Mouse (Mus musculus) gastrocnemius, adult 8-10 months (tissue): Measurements from ENCODE around the gene Arhgef17. TPM values are rescaled to one million over a fixed set of nuclear protein-coding genes. Genes with fewer than 3 reads are reported as not detected.
A peak's percentile ranks its signal among the peaks of the same experiment; 100 is the strongest.

Experiments
- DNase-seq, 2 experiments: peaks; one replicate each; pipeline ENCODE4 v3.0.0; 2022; ENCODE audit warnings: low spot score in 2 of 2
- total RNA-seq, 4 experiments: library from RNA; stranded (reverse); gene quantifications; 2 replicates each; pipeline ENCODE4 v1.2.4; 2022

The Arhgef17 gene
- total RNA-seq, result 10 to 100 TPM; 33.5 to 44.3 (median 38.1) TPM

DNA sequence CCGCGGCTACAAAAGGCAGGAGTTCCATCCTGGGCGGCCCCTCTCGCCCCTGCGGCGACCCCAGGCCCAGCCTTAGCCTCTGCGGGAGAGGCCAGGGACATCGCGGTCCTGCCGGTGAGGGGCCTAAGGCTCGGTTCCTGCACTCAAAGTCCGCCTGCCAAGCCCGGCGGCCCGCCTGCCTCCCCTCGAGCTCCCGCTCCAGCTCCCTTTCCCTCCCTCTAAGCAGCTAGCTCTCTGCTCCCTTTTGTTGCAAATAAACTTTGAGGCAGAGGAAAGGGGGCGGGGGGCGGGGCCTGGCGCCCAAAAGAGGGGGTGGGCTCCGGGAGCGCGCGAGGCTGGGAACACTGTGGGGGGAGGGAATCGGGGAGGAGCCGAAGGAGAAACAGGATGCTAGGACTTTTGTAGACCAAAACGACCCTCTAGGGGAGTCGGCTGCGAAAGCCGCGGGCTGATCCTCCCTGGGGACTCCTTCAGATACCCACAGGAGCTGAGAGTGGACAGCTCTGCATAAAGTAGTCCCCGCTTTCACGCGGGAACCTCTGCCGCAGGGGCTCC lies at the start of gene Arhgef17:
TSS of gene Arhgef17 (minus strand) at position 182 of the 555 bp plus-strand sequence.
- no peak for DNase-seq

DNA sequence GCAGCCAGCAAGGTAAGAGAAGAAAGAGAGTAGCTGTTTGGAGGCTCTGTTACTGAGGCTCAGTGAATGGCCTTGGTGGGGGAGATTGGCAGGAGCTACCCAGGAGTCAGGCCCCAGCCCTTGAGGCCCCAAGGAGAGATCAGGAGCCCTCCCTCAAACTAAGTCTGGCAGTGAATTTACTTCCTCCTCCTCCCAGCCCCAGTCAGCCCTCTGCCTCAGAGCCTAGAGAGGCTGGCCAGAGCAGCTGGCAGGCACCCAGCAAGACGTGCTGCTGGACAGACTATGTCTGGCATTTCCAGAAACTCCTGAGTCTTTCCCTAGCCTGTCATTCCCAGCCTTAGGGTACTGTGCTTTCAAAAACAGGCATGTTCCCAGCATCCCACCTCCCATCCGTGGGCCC lies 47.3 kb upstream of the Arhgef17 start:
- peak in 1 of 2 experiments; percentile 46 for DNase-seq

DNA sequence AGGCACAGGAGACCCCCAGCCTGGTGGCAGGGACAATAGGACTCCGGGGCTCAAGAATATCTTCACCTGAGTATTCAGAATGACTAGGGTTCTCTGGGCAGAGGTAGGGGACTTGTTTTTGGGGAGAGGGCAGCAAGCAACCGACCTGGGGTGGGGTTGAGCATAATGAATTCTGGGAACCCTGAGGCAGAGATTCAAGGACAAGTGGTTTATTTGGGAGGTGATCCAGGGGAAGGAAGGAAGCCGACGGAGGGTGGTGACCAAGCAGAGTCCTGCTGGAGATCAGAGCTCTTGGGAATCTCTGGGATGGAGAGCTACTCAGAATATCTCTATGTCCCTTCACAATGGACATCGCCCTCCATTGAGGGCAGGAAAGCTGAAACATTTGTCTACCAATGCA lies 46.3 kb upstream of the Arhgef17 start:
- no peak for DNase-seq

DNA sequence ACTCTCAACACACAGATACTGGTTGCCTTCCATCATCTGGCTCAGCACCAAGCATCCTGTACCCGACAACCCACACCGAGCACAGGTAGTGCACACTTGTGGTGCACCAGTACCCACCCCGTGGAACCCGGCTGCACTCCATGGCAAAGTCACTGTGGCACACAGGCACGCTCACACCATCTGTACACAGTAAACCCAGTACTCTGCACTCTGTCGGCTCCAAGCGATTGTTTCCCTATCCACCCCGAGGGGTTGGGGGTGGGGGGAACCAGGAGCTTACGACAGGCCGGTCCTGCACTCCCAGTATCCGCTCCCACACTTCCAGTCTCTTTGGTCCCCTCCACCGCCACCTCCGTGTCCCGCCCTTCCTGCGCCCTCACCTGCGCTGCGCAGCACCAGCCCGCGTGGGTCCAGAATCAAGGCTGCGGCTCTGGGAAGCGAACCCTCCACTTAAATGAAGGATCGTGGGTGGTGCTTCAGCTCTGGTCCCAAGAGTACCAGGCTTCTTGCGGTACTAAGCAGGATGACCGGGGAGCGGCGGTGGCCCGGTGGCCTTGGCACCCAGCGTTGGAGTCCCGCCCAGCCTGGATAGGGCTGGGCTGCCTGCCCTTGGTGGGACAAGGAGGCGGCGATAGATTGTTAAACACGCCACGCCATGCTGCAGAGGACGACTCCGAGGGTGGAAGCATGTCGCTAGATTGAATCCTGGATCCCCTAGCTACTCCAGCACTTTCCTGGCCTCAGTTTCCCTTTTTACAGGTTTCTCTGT lies 42.4 kb upstream of the Arhgef17 start, which contains the start of gene P2ry6:
TSS of gene P2ry6 (minus strand) at position 515 of the 769 bp plus-strand sequence.
- no peak for DNase-seq

DNA sequence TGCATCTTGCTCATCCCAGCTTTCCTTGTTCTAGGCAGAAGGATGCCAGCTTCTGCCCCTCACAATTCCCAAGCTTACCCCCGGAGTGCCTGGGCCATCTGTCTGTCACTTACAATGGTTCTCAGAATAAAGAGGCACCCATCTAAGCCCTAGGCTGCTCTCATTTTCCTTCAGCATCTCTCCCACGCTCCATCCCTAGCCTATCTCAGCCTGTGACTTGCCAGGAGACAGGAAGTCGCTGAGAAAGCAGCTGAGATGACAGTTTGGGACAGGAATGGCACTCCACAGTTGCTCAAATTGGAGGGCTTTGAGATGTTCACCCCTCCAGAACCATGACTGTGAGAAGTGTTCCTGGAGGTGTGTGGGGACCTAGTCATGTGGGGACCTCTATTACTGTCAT lies 41.0 kb upstream of the Arhgef17 start:
- no peak for DNase-seq

DNA sequence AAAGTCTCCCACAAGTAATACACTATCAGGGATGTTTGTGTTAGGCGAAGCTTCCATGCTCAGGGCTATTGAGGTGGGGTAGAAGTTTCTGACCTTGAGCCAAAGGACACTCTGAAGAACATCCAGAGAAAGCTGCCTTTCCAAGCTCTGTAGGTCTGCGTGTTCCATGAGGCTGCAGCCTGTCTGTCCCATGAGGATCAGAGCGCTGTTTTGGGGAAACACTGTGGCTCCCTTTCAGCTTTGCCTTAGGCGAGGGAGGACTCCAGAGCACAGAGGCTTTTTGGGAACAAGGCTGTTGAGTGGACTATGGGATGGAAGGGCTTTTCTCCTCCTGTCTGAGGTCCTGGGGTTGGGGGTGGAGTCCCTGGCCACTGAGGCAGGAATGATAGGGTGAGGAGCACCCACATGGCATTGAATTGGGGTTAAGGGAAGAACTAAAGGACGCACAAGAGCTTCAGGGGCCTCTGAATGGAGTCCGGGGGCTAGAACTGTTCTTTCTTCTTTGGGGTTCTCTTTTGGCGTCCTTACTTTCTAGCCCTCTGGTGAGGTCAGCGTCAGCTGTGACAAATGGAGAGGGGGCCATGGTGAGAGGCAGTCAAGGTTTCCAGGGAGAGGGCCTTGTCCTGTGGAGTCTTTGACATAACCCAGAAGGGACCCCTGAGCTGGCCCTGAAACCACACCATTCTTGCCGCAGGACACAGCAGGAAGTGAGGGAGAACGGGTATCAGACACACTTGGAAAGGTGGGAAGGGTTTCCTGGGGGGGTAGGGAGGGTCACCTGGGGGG lies 37.2 kb upstream of the Arhgef17 start:
- DNase-seq, result no peak

DNA sequence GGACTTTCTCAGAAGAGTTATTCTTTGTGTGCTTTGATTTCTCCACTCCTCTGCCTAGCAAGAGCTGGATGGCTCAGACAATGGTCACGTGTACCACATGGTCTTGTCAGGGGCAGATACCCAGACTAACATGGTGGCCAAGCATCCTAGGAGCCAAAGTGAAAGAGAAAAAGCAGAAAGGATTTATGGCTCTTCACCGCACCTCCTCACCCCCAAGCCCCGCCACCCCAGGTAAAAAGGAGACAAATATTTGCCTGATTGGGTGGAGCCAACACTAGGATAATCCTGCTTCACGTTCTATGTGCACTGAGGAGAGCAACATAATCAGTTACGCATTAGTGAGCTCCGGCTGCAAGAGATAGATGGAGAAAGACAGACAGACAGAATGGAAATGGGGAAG lies 36.5 kb upstream of the Arhgef17 start:
- DNase-seq, result no peak

DNA sequence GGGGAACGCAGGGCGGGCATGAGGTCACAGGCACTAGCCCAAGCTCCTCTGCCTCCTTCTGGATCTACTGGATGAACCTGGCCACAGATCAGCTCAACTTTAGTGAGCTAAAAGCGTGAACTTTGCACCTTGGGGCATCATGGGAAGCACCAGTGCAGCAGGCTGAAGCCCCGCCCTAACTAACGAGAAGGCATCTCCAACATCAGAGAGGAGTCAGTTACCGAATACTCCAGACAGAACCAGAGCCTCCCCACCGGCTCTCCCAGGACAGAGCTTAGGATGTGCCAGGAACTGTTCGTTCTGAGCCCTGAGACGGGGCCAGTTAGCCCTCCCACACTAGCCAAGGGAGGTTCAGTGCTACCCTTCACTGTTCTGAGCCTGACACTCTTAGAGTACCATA lies 35.9 kb upstream of the Arhgef17 start:
- DNase-seq, result peak in 1 of 2 experiments; percentile 45

DNA sequence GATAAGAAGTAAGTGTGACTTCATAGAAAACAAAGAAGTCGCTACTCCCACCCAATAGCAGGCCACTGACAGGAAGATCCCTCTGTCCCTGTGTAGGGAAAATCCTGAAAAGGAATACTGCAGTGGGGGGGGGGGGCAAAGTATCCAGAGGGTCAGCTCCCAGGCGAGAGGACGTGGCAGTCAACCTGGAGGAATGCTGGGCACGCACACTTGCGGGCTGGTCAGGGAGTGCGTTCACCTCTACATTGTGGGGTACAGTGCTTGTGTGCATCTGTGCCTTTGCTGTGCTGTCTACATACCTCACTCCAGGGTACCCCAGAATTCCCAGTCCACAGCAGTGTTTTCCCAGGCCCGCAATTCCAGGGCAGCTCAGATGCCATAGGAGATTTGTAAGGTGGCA lies 34.1 kb upstream of the Arhgef17 start:
- DNase-seq, result no peak

DNA sequence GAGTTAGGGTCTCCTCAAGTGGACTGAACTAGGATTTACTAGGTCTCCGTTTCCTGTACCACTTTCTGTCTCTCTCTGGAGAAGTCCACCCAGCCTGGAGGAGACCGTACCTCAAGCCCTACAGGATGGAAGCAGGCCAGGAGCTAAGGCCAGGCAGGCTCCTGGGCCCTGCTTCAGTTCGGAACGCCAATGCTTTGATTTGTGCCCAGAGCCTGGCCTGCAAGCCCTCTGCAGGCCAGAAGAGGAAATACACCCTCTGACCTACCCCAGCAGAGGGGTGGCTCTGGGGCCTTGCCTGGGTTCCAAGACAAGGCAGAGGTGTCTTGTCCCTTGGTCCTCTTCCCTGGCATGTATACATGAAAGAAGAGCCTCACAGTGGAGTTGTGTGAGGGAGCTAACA lies 33.2 kb upstream of the Arhgef17 start:
- no peak for DNase-seq

DNA sequence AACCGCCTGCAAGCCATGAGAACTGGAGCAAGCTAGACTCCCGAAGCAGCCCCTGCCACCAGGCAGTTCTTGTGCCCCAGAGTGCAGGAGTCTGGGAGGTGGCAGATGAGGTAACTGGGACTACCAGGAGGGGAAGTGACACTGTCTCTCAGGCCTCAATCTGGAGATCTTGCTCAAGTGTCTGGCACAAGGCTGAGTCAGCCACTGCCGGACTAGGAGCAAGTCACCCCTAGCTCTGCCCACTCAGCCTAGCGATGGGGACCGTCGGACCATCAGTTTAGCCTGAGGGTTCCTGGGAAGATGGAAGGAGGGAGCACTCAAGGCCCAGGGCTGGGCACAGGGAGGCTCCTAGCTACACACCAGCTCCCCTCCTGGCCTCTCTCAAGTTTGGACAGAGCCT lies 32.3 kb upstream of the Arhgef17 start:
- DNase-seq, result no peak

DNA sequence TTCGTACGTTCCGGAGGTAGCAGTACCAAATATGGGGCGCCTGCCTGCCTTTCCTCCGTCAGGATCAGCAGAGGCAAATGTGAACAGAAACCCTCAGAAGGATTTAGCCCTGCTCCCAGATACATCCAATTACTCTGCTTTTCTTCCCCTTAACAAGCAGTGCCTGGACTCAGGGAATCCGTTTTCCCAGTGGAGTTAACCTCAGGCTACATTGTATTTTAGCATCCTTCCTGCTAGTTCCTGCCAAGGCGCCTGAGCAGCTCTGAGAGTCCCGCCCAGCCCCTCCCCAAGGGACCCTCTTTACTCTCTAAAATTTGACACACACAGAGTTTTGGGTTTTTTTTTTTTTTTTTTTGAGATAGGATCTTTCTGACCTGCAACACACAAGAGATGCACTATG lies 31.5 kb upstream of the Arhgef17 start:
- no peak for DNase-seq

DNA sequence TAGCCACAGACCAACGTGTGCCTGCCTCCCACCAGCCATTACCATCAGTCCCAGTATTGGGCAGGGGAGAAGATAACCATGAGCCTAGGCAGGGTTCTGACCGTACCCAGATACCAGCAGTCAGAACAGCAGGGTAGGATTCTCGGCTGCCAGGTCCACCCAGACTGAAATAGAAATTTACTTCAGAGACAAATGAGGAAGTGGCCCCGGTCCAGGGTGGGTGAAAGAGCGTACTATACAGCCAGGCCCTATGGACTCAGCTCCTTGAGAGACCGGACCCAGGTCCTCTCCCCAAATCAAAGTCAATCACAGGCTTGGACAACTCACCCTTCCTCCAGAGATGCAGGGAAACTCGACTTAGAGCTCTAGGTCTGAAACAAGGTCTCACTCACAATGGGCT lies 29.2 kb upstream of the Arhgef17 start:
- no peak for DNase-seq

DNA sequence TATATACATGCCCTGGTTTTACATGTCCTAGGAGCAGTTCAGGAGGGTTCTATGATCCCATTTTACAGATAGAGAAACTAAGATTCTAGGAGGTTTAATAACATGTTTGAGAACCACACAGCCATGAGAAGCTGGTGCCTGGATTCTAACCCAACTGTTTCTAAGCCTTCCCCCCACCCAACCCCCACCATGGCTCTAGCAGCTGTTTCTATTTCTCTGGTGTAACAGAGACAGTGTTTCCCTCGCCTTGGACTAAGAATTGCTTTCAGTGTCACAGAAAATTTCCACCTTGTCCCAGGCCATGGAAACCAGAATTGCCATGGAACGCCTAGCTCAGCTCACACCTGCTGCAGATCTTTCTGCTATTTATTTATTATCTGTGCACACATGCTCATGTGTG lies 28.6 kb upstream of the Arhgef17 start:
- DNase-seq, result no peak

DNA sequence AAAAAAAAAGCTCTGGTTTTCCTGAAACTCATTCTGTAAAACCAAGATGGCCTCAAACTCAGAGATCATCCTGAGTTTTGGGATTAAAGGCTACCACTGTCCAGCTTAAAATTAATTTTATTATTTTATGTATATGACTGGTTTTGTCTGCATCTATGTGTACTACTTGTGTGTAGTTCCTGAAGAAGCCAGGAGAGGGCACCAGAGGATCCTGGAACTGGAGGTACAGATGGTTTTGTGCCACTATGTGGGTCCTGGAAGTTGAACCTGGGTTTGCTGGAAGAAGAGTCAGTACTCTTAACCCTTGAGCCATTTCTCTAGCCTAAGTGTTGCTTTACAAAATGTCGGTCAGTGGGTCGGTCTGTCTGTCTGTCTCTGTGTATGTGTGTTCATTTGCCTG lies 26.5 kb upstream of the Arhgef17 start:
- no peak for DNase-seq

DNA sequence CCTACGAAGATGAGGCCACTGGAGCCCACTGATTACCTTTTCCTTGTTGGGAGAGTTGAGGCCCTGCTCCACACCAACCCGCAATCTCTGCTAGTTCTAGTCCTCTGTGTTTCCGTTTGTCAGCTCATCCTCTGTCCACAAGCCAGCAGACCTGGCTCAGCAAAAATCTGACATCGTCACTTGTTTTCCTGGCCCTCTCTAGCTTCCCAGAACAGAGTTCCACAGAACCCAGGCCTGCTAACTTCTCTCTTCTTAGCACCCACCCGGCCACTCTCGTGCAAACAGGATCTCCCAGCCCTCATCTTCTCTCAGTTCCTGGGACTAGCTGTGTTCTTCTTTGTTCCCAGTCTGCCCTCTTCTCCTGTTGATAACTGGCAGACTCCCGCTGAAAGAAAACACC lies 20.8 kb upstream of the Arhgef17 start:
- DNase-seq, result no peak

DNA sequence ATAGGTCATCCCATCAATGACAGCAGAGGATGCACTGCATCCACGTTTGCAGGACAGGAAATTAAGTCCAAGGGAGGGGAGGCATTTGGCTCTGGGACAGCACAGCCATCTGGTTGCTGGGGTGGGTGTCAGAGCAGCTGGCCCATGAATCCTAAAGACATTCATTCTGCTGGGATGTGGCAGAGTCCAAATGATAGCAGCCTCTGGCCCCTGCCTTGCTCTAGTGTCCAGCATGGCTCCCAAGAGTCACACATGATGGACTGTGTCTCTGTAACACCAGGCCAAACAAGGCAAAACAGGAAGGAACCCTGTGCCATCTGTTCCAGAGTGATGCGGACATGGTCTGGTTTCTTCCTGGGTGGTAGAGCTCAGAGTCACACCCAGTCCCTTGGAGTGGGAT lies 20.0 kb upstream of the Arhgef17 start:
- DNase-seq, result no peak

DNA sequence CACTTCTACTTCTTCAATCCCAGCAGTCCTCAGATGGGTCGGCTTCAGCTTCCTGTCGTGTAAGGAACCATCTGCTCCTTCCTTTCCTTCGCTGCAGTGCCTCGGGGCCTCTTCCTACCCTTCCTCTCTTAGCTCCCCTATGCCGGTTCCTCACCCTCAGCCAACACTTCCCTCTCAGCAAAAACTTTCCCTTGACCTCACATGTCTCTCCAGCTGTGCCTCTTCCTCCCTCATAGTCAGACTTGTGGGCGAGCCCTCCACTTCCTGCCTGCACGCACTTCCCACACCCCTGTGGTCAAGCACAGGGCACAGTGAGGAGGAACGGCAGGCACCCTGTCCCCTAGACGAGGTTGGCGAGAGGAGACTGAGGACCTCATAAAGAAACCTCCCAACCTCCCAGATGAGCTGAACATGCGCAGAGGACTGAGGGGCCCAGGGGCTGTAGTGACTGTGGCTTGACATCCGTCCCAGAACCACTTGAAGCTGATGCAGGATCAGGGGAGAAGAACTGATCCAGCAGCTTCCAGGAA lies 18.6 kb upstream of the Arhgef17 start:
- DNase-seq, result no peak

DNA sequence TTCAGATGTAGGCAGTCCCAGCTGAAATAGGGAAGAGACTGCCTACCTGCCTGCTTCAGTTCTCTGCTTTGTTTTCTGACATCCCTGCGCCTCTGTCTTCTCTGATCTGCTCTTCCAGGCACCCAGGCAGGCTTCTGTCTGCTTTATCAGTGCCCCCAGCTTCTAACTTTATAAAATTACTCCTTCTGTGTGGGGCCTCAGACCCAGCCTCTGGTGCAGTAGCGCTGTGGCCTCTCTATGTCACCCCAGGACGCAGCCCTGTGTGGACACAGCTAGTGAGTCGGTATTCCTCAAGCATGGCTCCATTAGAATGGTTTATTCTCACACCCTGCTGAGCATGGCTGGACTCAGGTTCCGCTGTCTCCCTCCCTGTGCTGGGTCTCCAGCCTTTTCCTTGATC lies 18.1 kb upstream of the Arhgef17 start:
- DNase-seq, result no peak

DNA sequence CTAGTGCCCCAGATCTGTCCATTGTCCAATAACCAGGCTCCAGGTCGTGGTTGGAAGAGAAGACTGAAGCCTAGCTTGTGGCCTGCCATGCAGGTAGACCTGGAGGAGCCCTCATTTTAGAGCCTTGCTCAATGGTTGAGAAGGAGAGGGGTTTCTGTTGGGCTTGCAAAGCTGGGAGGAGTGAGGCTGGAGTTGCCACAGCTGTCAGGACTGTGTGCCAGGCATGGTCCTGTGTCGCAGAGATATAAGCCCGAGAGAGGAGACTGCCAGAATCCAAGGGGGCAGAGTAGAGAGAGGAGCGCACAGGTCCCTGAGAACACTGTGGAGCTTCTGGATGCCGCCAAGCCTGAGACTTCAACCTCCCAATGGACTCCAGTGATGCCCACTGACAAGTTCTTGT lies 12.8 kb upstream of the Arhgef17 start:
- no peak for DNase-seq

DNA sequence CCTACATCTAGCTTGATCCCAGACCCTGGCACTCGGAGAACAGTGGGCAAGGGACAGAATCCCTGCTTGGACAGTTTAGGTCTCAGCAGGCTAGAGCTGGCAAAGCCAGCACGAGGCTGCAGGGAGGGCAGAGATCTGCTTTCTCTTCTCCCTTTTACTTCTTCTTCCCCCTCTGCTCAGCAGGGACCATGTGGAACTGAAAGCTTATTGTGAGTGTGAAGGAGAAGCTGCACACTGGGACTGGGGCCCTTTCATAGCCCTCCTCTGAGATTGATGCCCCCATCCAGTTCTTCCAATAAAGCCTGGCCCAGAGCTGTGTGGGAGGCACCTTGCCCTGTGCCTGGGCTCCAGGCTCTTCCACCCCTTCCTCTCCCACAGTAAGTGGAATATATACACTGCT lies 12.4 kb upstream of the Arhgef17 start:
- no peak for DNase-seq
